Mouse (Mus musculus) cerebellum, adult 2 months (tissue): ENCODE results near the gene 6030468B19Rik. TPM values are rescaled to one million over a fixed set of nuclear protein-coding genes. Genes with fewer than 3 reads are reported as not detected.

Experiments
- DNase-seq, 2 experiments: peaks; one replicate each; pipeline ENCODE4 v3.0.0; 2021
- H3K27ac ChIP-seq: fragments of 200-500 bp; 2 replicates; pipeline ENCODE4 v1.5.1; 2012; ENCODE audit warnings: low read length, control low read depth, inconsistent platforms; ENCODE audit not compliant: insufficient read depth
- H3K27me3 ChIP-seq: fragments of 200-500 bp; 2 replicates; pipeline ENCODE4 v1.6.1; 2012; ENCODE audit warnings: inconsistent platforms, mild to moderate bottlenecking, low read length, moderate library complexity; ENCODE audit not compliant: control insufficient read depth, insufficient read depth
- H3K4me1 ChIP-seq: fragments of 200-500 bp; 2 replicates; pipeline ENCODE4 v1.6.1; 2011; ENCODE audit warnings: low read length; ENCODE audit not compliant: control insufficient read depth, insufficient read depth
- H3K4me3 ChIP-seq: fragments of 200-500 bp; replicated peaks from 2 replicates; pipeline ENCODE3; 2011; ENCODE audit warnings: mild to moderate bottlenecking, low read depth, low read length, control low read depth; ENCODE audit not compliant: insufficient read depth
- CTCF ChIP-seq: fragments of 200-500 bp; IDR thresholded peaks from 2 replicates; pipeline ENCODE4 v1.5.1; 2011; ENCODE audit warnings: low read depth, mild to moderate bottlenecking, control low read depth, low read length, moderate library complexity, borderline replicate concordance; ENCODE audit not compliant: insufficient read depth
- POLR2A ChIP-seq: fragments of 200-500 bp; IDR thresholded peaks from 2 replicates; pipeline ENCODE4 v1.6.1; 2011; ENCODE audit warnings: low read length, control low read depth, borderline replicate concordance; ENCODE audit not compliant: insufficient read depth
- WGBS: fragments of 180-500 bp; shearing (Covaris S2); methylation state at CpG from one replicate; pipeline ENCODE4 v1.1.7; 2018; 5-methylcytosine and 5-hydroxymethylcytosine counted together
- polyA plus RNA-seq: library from polyadenylated mRNA; depleted of rRNA; stranded (reverse); fragments of >200 nt; gene quantifications from 2 replicates; pipeline ENCODE4 v1.2.3, GENCODE M21; 2012

6030468B19Rik gene
- polyA plus RNA-seq, 1 experiment = not detected

DNA sequence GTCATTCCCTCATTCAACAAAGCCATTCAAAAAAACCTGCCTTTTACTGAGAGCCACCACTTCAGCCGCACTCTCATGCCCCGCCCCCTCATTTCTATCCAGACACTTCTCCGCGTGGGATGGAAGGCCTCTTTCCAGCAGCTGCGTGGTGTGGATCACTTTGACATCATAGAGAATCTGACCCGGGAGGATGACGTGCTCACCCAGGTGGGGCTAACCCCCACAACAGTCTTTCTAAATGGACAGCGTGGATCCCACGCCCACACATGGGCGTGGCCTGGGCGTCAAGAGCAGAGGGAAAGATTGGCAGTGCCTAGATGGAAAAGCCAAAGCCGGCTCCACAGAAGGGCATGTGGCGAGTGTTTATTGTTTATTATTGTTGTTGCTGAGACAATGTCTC is 38.8 kb downstream of the 6030468B19Rik start:
- Histone ChIP-seq H3K4me3 (no peak overlapping the region), H3K27me3 (no peaks in the 10 kb centered on the region), H3K27ac (no peak overlapping the region), H3K4me1 (no peaks in the 10 kb centered on the region)
- TF ChIP-seq POLR2A = no peak
- TF ChIP-seq CTCF = no peak
- DNase-seq = no peak
- WGBS = 26% methylated on average over 13 of the region's 13 CpGs

GRCm38 (mm10) chr11:117838572-117838971 is 41.1 kb downstream of the 6030468B19Rik start:
- DNase-seq = no peak
- WGBS = 67% methylated on average over 2 of the region's 2 CpGs
- TF ChIP-seq CTCF = no peak
- no peak for TF ChIP-seq POLR2A
- no peak overlapping the region for H3K27ac ChIP-seq
- H3K27me3 ChIP-seq = no peaks in the 10 kb centered on the region
- no peaks in the 10 kb centered on the region for H3K4me1 ChIP-seq
- H3K4me3 ChIP-seq = no peak overlapping the region

- no peak overlapping the region for H3K27ac ChIP-seq
- 89% methylated on average over 1 of the region's 1 CpGs for WGBS
- no peaks in the 10 kb centered on the region for H3K27me3 ChIP-seq
- H3K4me3 ChIP-seq = no peak overlapping the region
- no peak for DNase-seq
- TF ChIP-seq CTCF = no peak
- TF ChIP-seq POLR2A = no peak
- no peaks in the 10 kb centered on the region for H3K4me1 ChIP-seq
Measured at GRCm38 (mm10) chr11:117839021-117839420, 41.6 kb downstream of the 6030468B19Rik start.

DNA sequence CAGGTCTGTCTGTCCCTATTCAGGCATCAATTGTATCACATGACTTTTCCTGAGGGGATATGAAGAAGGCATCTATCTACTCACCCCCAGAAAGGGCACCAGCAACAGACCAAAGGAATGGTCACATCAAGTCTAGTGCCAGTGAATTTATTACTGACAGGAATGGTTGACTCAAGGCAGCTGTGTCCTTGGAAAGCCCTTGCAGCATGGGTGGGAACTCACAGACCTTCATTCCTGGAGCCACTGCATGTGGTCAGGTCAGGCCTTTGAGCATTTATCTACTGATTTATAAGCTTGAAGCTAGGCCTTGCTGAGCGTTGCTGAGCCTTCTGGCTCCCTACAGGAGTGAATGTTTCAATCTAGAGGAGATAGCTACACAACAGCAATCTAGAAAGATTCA is 43.5 kb downstream of the 6030468B19Rik start:
- Histone ChIP-seq H3K27me3 (no peaks in the 10 kb centered on the region), H3K4me1 (no peaks in the 10 kb centered on the region), H3K27ac (no peak overlapping the region), H3K4me3 (no peak overlapping the region)
- 61% methylated on average over 1 of the region's 1 CpGs for WGBS
- TF ChIP-seq CTCF (no peak), POLR2A (no peak)
- DNase-seq = no peak

DNA sequence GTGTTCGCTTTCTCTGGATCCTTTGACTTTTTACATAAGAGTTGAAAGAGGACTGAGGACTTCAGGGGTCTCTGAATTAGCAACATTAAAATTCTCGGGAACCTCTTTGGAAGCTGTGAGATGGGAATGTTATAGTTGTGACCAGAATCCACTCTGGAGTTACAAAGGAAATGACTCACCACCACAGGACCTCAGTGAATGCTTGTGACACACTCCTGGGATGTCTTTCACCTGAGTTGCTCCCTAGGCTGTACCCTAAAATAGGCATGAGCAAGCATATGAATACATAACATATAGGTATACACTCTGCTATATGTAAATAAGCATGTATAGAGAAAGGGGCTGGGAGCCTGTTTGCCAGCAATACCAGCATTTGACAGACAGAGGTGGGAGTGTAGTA is 46.0 kb downstream of the 6030468B19Rik start:
- WGBS = 89% methylated on average over 2 of the region's 2 CpGs
- no peaks in the 10 kb centered on the region for H3K4me1 ChIP-seq
- no peak for DNase-seq
- no peaks in the 10 kb centered on the region for H3K27me3 ChIP-seq
- no peak overlapping the region for H3K4me3 ChIP-seq
- TF ChIP-seq POLR2A (no peak), CTCF (no peak)
- no peak overlapping the region for H3K27ac ChIP-seq

DNA sequence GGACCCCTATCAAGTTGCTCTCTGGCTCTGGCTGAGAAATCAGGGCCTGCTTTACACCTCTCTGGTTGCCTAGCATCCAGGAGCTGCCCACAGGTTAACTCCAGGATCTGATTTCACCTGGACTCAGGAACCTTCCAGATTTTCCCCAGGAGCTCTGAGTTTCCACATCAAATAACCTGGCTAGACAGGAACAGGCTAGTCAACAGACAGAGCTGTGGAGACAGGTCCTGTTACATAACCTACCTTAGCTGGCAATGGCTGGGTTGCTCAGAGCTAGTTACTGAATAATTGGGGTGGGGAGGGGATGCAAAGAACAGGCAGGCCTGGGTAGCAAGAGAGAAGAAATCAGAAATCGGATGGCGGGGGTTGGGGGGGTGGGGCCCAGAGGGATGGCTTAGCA is 47.5 kb downstream of the 6030468B19Rik start:
- DNase-seq = no peak
- H3K27ac ChIP-seq = no peak overlapping the region
- no peak overlapping the region for H3K4me3 ChIP-seq
- WGBS = 87% methylated on average over 2 of the region's 2 CpGs
- TF ChIP-seq POLR2A = no peak
- TF ChIP-seq CTCF = no peak
- no peaks in the 10 kb centered on the region for H3K4me1 ChIP-seq
- H3K27me3 ChIP-seq = no peaks in the 10 kb centered on the region

GRCm38 (mm10) chr11:117845651-117846050 is 48.2 kb downstream of the 6030468B19Rik start:
- 70% methylated on average over 2 of the region's 2 CpGs for WGBS
- Histone ChIP-seq H3K27me3 (no peaks in the 10 kb centered on the region), H3K27ac (no peak overlapping the region), H3K4me3 (no peak overlapping the region), H3K4me1 (no peaks in the 10 kb centered on the region)
- no peak for TF ChIP-seq CTCF
- no peak for TF ChIP-seq POLR2A
- DNase-seq = no peak

- no peak for DNase-seq
- H3K27me3 ChIP-seq = no peaks in the 10 kb centered on the region
- WGBS = 44% methylated on average over 5 of the region's 5 CpGs
- no peaks in the 10 kb centered on the region for H3K4me1 ChIP-seq
- H3K4me3 ChIP-seq = no peak overlapping the region
- H3K27ac ChIP-seq = no peak overlapping the region
- TF ChIP-seq POLR2A (no peak), CTCF (no peak)
Measured at GRCm38 (mm10) chr11:117846640-117847039, 49.2 kb downstream of the 6030468B19Rik start.
